Mouse (Mus musculus): Measurements from ENCODE around the gene Slc35a1. TPM values are rescaled to one million over a fixed set of nuclear protein-coding genes. Genes with fewer than 3 reads are reported as not detected.

Gene Slc35a1
- polyA plus RNA-seq, 1 experiment from 2014 or later: 52.6 TPM

DNA sequence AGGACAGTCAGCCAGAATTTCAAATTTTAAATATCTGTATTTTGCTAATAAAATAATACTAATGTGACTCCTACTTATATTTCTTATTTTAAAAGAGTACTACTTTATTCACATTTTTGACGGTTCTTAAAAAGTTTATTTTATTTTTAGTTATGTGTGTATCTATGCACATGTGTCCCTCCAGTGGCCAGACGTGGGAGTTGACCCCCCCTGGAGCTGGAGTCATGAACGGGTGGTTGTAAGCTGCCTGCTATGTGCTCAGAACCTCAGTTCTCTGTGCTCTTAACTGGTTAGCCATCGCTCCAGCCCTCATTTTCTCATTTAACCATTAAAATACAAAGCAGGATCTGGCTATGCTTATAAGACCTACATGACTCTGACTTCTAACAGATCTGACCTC, 15.8 kb upstream of the Slc35a1 start:
- Histone ChIP-seq H3K4me1 (replicated peaks) (no peaks in the 10 kb centered on the region), H3K27me3 (no peaks in the 10 kb centered on the region), H3K27ac (no peak overlapping the region), H3K9me3 (no peaks in the 10 kb centered on the region), H3K36me3 (no peaks in the 10 kb centered on the region), H3K9ac (no peak overlapping the region), H3K4me3 (no peak overlapping the region), H3K4me2 (no peak overlapping the region)
- no peak for ATAC-seq (ENCODE audit: low FRiP score)
- WGBS: 72% methylated on average over 4 of the region's 4 CpGs

DNA sequence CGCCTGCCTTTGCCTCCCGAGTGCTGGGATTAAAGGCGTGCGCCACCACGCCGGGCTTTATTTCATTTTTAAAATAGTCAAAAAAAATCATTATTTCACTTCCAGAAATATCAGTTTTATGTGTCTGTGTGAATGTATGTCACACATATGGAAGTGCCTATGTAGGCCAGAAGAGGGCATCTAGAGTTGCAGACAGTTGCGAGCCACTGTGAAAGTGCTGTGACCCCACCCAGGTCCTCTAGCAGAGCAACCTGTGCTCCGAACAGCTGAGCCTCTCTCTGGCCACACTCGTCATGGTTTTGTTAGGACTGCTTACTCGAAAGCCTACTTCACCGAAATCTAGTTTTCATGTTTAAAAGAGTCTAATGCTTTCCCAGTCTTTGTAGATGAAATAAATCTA, 15.0 kb upstream of the Slc35a1 start:
- H3K9ac ChIP-seq: no peak overlapping the region
- 96% methylated on average over 11 of the region's 11 CpGs for WGBS
- H3K4me3 ChIP-seq: no peak overlapping the region
- no peaks in the 10 kb centered on the region for H3K4me1 ChIP-seq (replicated peaks)
- H3K4me2 ChIP-seq: no peak overlapping the region
- no peaks in the 10 kb centered on the region for H3K27me3 ChIP-seq
- no peaks in the 10 kb centered on the region for H3K9me3 ChIP-seq
- no peaks in the 10 kb centered on the region for H3K36me3 ChIP-seq
- H3K27ac ChIP-seq: no peak overlapping the region
- no peak for ATAC-seq (ENCODE audit: low FRiP score)

DNA sequence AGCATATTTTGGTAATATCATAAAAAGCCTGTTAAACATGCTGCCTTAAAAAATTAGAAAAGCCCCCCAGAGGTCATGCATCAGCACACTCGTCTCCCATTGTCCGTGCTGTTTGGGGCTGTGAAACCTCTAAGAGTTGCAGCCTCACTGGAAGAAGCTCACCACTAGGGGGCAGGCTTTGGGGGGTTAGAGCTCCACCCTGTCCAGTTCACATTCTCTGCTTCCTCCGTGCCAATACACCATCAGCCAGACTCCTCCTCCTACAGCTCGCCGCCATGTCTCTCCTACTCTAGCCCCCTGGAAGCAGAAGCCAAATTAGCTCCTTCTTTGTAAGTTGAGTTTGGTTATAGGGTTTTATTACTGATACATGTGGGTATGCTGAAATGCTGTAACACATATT, 14.3 kb upstream of the Slc35a1 start:
- Histone ChIP-seq H3K9ac (no peak overlapping the region), H3K4me2 (no peak overlapping the region), H3K4me3 (no peak overlapping the region), H3K36me3 (no peaks in the 10 kb centered on the region), H3K9me3 (no peaks in the 10 kb centered on the region), H3K4me1 (replicated peaks) (no peaks in the 10 kb centered on the region), H3K27me3 (no peaks in the 10 kb centered on the region), H3K27ac (no peak overlapping the region)
- WGBS: 46% methylated on average over 5 of the region's 5 CpGs
- ATAC-seq (ENCODE audit: low FRiP score): no peak

DNA sequence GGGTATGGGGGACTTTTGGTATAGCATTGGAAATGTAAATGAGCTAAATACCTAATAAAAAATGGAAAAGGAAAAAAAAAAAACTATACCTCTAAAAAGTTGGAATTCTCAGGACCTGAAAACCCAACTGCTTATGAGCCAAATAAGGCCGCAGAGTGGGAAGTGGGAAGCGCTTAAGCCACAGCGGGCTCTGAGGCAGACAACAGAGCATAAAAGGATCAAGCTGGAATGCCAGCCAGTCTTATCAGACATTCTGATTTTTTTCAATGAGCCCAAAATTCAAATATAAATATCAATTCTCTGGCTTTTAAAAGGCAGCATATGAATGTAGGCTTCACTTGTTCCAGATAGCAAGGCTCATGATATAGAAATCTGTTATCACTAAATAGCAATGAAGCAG, 783 bp upstream of the Slc35a1 start:
- peak overlapping the region; percentile 61; the same call in 1 of the 2 replicates for H3K27ac ChIP-seq
- no peak for ATAC-seq (ENCODE audit: low FRiP score)
- peaks cover 10% of the 10 kb centered on the region for H3K4me1 ChIP-seq (replicated peaks)
- no peaks in the 10 kb centered on the region for H3K27me3 ChIP-seq
- peaks cover under 1% of the 10 kb centered on the region; the same call in 1 of the 2 replicates for H3K36me3 ChIP-seq
- WGBS: 84% methylated on average over 3 of the region's 3 CpGs
- H3K9me3 ChIP-seq: no peaks in the 10 kb centered on the region
- no peak overlapping the region for H3K4me3 ChIP-seq
- peak overlapping the region; percentile 20; the same call in 1 of the 2 replicates for H3K9ac ChIP-seq
- peak overlapping the region; percentile 59 for H3K4me2 ChIP-seq

DNA sequence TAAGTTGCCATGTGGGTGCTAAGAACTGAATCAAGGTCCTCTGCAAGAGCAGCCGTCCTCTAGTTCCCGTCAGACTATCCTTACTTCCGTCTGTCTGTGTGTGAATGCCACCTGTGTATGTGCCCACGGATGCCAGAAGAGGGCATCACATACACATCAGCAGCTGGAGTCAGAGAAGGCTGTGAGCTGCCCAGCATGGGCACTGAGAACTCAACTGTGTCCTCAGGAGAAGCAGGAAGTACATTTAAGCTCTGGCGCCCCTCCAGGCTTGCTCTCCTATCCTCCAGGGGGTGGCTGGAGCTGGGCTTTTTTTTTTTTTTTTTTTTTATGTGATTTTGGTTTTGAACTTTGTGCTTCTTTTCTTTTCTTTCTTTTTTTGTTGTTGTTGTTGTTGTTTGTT, 6.7 kb downstream of the Slc35a1 start:
- Histone ChIP-seq H3K27ac (no peak overlapping the region), H3K9ac (no peak overlapping the region), H3K4me1 (replicated peaks) (0 out of 2 replicates have a peak, but pooled peaks cover 3% of the 10 kb centered on the region), H3K36me3 (peaks cover 40% of the 10 kb centered on the region), H3K9me3 (no peaks in the 10 kb centered on the region), H3K27me3 (no peaks in the 10 kb centered on the region), H3K4me2 (no peak overlapping the region), H3K4me3 (no peak overlapping the region)
- WGBS: 89% methylated on average over 5 of the region's 5 CpGs
- ATAC-seq (ENCODE audit: low FRiP score): no peak

DNA sequence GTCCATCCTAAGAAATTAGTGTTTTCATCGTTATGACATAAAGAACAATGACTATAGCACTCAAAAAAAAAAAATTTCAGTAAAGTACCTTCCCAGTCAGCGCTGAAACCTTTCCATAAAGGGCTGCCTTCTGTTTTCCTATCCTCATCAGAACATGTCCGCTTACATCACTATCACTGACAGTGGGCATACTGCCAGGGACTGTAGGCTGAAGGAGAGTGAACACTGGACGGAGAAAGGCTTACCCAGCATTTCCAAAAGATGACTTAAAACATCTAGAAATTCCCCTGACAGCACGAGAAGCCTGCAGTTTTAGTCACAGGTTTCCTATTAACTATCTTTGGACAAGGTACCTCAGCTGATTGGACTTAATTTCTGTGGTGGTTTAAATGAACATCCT, 13.5 kb downstream of the Slc35a1 start:
- H3K4me1 ChIP-seq (replicated peaks): 0 out of 2 replicates have a peak, but pooled peaks cover 3% of the 10 kb centered on the region
- ATAC-seq (ENCODE audit: low FRiP score): no peak
- H3K4me3 ChIP-seq: no peak overlapping the region
- H3K27me3 ChIP-seq: no peaks in the 10 kb centered on the region
- H3K9ac ChIP-seq: no peak overlapping the region
- H3K4me2 ChIP-seq: no peak overlapping the region
- H3K9me3 ChIP-seq: no peaks in the 10 kb centered on the region
- 96% methylated on average over 5 of the region's 5 CpGs for WGBS
- peaks cover 39% of the 10 kb centered on the region for H3K36me3 ChIP-seq
- no peak overlapping the region for H3K27ac ChIP-seq

DNA sequence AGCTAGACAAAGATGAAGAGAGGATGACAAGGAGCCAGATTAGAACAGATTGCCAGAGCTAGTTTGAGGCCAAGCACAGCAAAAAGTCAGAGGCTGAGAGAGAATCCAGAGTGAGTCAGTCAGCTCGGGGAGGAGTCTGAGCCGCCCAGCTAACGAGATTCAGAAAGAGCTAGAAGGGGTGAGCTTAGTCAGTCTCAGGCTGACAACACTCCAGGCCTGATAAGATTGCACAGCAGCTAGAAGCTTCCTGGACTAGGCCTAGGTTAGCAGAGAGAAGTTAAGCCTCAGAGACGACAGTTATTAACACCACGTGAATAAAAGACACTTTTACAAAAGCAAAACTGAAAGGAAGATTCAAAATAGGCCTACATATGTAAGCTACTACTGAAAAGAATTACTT, 19.3 kb downstream of the Slc35a1 start:
- H3K27me3 ChIP-seq: no peaks in the 10 kb centered on the region
- WGBS: 96% methylated on average over 5 of the region's 5 CpGs
- ATAC-seq (ENCODE audit: low FRiP score): no peak
- H3K4me1 ChIP-seq (replicated peaks): no peaks in the 10 kb centered on the region
- no peak overlapping the region for H3K27ac ChIP-seq
- H3K4me3 ChIP-seq: no peak overlapping the region
- no peak overlapping the region for H3K4me2 ChIP-seq
- peaks cover 58% of the 10 kb centered on the region for H3K36me3 ChIP-seq
- H3K9me3 ChIP-seq: no peaks in the 10 kb centered on the region
- H3K9ac ChIP-seq: no peak overlapping the region

DNA sequence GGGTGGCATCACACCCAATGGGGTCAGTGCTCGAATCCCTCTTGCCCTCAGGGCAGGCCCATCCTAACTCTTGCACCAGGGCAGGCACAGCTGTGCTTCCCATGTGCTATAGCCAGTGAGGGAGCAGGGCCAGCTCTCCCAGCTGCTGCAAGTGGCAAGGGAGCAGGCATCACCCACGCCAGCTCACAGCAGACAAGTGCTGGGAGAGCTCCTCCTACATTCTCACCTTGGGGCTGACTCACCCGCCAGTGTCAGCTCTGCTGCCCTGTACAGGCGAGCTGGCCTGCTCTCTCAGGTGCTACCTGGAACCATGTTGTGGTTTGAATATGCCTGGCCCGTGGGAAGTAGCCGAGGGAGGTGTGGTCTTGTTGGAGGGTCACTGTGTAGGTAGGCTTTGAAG, 25.3 kb downstream of the Slc35a1 start:
- H3K4me3 ChIP-seq: no peak overlapping the region
- no peak overlapping the region for H3K4me2 ChIP-seq
- no peaks in the 10 kb centered on the region for H3K4me1 ChIP-seq (replicated peaks)
- H3K27ac ChIP-seq: no peak overlapping the region
- no peak overlapping the region for H3K9ac ChIP-seq
- no peaks in the 10 kb centered on the region for H3K27me3 ChIP-seq
- no peaks in the 10 kb centered on the region for H3K9me3 ChIP-seq
- ATAC-seq (ENCODE audit: low FRiP score): peak; percentile 52; the same call in 1 of the 2 replicates
- WGBS: 93% methylated on average over 6 of the region's 6 CpGs
- peaks cover 80% of the 10 kb centered on the region for H3K36me3 ChIP-seq

DNA sequence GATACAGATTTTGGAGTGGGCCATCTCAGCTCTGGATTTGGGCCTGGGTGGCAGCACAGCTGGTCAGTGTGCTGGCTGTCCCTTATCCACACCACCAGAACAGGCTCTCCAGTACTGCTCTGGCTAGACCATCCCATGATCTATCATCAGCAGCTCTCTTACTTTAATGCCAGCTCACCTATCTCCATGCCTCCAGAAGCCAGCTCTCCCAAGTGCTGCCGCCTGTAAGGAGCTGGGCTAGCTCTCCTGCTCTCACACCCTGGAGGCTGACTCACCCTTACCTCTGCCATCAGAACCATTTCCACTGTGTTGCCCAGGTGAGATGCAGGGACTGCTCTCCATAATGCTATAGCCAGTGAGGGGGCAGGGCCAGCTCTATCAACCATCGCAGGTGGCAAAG, 25.7 kb downstream of the Slc35a1 start:
- peaks cover 81% of the 10 kb centered on the region for H3K36me3 ChIP-seq
- H3K4me2 ChIP-seq: no peak overlapping the region
- no peaks in the 10 kb centered on the region for H3K9me3 ChIP-seq
- H3K27ac ChIP-seq: no peak overlapping the region
- H3K9ac ChIP-seq: no peak overlapping the region
- no peaks in the 10 kb centered on the region for H3K27me3 ChIP-seq
- no peak overlapping the region for H3K4me3 ChIP-seq
- no peaks in the 10 kb centered on the region for H3K4me1 ChIP-seq (replicated peaks)
- 100% methylated on average over 2 of the region's 2 CpGs for WGBS
- peak; percentile 5; the same call in 1 of the 2 replicates for ATAC-seq (ENCODE audit: low FRiP score)

DNA sequence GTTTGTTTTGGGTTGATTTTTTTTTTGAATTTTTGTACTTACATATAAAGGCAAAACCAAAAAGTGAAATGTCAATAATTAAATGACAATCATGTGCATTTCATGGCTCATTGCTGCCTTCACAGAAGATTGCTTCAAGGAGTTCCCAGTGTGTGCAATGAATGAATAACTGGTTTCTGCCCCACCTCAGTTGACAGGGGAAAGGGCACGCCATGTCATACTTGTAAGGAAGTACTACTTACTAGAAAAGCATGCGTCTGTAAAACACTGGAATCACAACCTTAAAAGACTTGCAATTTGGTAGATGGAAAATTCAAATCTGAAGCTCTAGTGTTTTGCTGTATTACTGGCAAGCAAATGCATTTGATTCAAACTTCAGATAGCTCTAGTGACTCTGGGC, 28.2 kb downstream of the Slc35a1 start:
- no peaks in the 10 kb centered on the region for H3K9me3 ChIP-seq
- H3K9ac ChIP-seq: no peak overlapping the region
- no peak overlapping the region for H3K4me3 ChIP-seq
- H3K27ac ChIP-seq: no peak overlapping the region
- H3K4me1 ChIP-seq (replicated peaks): no peaks in the 10 kb centered on the region
- no peaks in the 10 kb centered on the region for H3K27me3 ChIP-seq
- H3K36me3 ChIP-seq: peaks cover 82% of the 10 kb centered on the region
- 94% methylated on average over 2 of the region's 2 CpGs for WGBS
- no peak for ATAC-seq (ENCODE audit: low FRiP score)
- no peak overlapping the region for H3K4me2 ChIP-seq

DNA sequence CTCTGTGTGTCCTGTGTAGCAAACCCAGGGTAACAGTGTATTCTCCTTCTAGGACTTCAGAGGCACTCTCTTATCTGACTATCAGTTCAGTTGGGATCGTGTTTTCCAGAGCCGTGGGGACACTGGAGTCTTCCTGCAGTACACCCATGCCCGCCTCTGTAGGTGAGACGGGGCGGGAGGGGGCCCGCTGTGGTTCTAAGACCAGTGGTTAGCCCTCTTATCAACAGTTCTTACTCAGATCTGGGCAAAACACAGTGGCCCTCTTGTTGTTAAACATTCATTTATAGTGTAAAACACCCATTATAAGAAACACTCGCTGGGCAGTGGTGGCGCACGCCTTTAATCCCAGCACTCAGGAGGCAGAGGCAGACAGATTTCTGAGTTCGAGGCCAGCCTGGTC, 31.1 kb downstream of the Slc35a1 start:
- Histone ChIP-seq H3K27me3 (no peaks in the 10 kb centered on the region), H3K27ac (no peak overlapping the region), H3K4me3 (no peak overlapping the region), H3K4me2 (no peak overlapping the region), H3K9ac (no peak overlapping the region), H3K4me1 (replicated peaks) (no peaks in the 10 kb centered on the region), H3K9me3 (no peaks in the 10 kb centered on the region), H3K36me3 (peaks cover 75% of the 10 kb centered on the region)
- 96% methylated on average over 10 of the region's 10 CpGs for WGBS
- ATAC-seq (ENCODE audit: low FRiP score): no peak

DNA sequence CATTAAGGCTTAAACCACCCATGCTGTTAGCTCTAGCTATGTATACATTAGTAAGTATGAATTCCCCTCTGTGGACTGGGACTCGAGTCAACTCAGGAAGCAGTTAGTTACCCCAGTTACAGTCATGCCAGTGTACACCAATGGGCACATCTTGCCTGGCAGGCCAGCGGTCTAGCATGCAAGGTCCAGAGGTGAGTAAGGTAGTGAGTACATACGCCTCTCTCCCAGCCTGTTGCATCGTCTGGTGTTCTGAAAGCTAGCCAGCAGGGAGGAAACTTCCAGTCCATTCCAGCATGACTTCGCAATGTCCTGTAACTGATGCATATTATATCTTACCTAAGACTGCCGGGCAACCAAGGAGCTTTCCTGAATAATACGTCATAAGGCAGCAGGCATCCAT, 34.1 kb downstream of the Slc35a1 start:
- WGBS: 93% methylated on average over 7 of the region's 7 CpGs
- Histone ChIP-seq H3K36me3 (peaks cover 60% of the 10 kb centered on the region), H3K27ac (no peak overlapping the region), H3K9ac (no peak overlapping the region), H3K4me2 (no peak overlapping the region), H3K4me3 (no peak overlapping the region), H3K9me3 (no peaks in the 10 kb centered on the region), H3K27me3 (no peaks in the 10 kb centered on the region), H3K4me1 (replicated peaks) (no peaks in the 10 kb centered on the region)
- ATAC-seq (ENCODE audit: low FRiP score): no peak

DNA sequence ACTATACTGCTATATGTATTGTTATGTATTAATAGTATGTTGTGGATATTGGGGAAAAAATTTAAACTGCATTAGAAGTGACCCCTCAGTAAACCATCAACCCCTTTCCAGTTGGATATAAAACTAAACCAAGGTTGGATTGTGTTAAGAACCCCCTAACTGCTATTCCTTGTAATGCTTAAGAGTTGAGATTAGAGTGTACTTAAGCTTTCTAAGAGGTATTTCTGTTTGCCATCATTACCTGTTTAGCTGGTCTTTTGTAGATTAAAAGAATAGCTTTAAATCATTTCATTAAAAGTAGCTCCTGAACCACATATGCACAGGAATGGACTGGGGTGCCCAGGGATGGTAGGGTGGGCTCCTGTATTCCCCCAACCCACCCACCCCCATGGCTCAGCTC, 42.5 kb downstream of the Slc35a1 start:
- Histone ChIP-seq H3K36me3 (peaks cover 55% of the 10 kb centered on the region), H3K4me2 (no peak overlapping the region), H3K4me3 (no peak overlapping the region), H3K27ac (no peak overlapping the region), H3K9ac (no peak overlapping the region), H3K4me1 (replicated peaks) (no peaks in the 10 kb centered on the region), H3K9me3 (no peaks in the 10 kb centered on the region), H3K27me3 (no peaks in the 10 kb centered on the region)
- ATAC-seq (ENCODE audit: low FRiP score): no peak

DNA sequence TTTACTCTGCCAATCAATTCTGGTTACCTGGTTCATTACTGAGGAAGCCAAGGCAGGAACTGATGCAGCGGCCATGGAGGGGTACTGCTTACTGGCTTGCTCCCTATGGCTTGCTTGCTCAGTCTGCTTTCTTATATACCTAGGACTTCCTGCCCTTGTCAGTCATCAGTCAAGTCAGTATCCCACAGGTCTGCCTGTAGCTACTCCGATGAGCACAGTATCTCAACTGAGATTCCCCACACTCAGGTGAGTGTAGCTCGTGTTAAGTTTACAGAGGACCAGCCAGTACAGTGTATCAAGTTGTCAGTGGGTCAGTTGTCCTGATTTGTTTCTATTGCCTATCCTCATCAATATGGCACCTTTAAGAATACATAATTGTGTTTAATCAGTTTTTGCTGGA, 46.5 kb downstream of the Slc35a1 start:
- ATAC-seq (ENCODE audit: low FRiP score): no peak
- WGBS: 96% methylated on average over 3 of the region's 3 CpGs
- Histone ChIP-seq H3K27ac (no peak overlapping the region), H3K4me1 (replicated peaks) (no peaks in the 10 kb centered on the region), H3K4me3 (no peak overlapping the region), H3K27me3 (no peaks in the 10 kb centered on the region), H3K9me3 (no peaks in the 10 kb centered on the region), H3K9ac (no peak overlapping the region), H3K4me2 (no peak overlapping the region), H3K36me3 (peaks cover 39% of the 10 kb centered on the region)

Measured in hindbrain, embryonic 13.5 days (tissue).